Mouse (Mus musculus): Measurements from ENCODE around the gene Morc1.

Gene Morc1

GRCm38 (mm10) chr16:48474896-48475802 lies 44.1 kb downstream of the Morc1 start:
- no peak for DNase-seq (ENCODE audit: low read depth)

- no peak for DNase-seq (ENCODE audit: low read depth)
Measured at GRCm38 (mm10) chr16:48479266-48479848, 48.3 kb downstream of the Morc1 start.

- DNase-seq (ENCODE audit: low read depth) = no peak
Measured at GRCm38 (mm10) chr16:48516776-48517499, 85.9 kb downstream of the Morc1 start.

- no peak for DNase-seq (ENCODE audit: low read depth)
Measured at GRCm38 (mm10) chr16:48519569-48519968, 88.5 kb downstream of the Morc1 start.

GRCm38 (mm10) chr16:48537108-48537507 lies 106.1 kb downstream of the Morc1 start:
- no peak for DNase-seq (ENCODE audit: low read depth)

GRCm38 (mm10) chr16:48562290-48563080 lies 131.4 kb downstream of the Morc1 start:
- no peak for DNase-seq (ENCODE audit: low read depth)

- DNase-seq (ENCODE audit: low read depth) = peak; percentile 63
Measured at GRCm38 (mm10) chr16:48570354-48570753, 139.3 kb downstream of the Morc1 start.

- DNase-seq (ENCODE audit: low read depth) = peak; percentile 11
Measured at GRCm38 (mm10) chr16:48574072-48574471, 143.0 kb downstream of the Morc1 start.

GRCm38 (mm10) chr16:48574499-48574898 lies 143.5 kb downstream of the Morc1 start:
- DNase-seq (ENCODE audit: low read depth) = no peak

- peak; percentile 44 for DNase-seq (ENCODE audit: low read depth)
Measured at GRCm38 (mm10) chr16:48585369-48585768, 154.3 kb downstream of the Morc1 start.

- DNase-seq (ENCODE audit: low read depth) = no peak
Measured at GRCm38 (mm10) chr16:48594457-48594856, 163.4 kb downstream of the Morc1 start.

- no peak for DNase-seq (ENCODE audit: low read depth)
Measured at GRCm38 (mm10) chr16:48595216-48595615, 164.2 kb downstream of the Morc1 start.

GRCm38 (mm10) chr16:48603735-48604211 lies 172.7 kb downstream of the Morc1 start:
- DNase-seq (ENCODE audit: low read depth) = no peak

GRCm38 (mm10) chr16:48606476-48607038 lies 175.5 kb downstream of the Morc1 start:
- DNase-seq (ENCODE audit: low read depth) = no peak

GRCm38 (mm10) chr16:48608224-48608623 lies 177.2 kb downstream of the Morc1 start:
- no peak for DNase-seq (ENCODE audit: low read depth)

- no peak for DNase-seq (ENCODE audit: low read depth)
Measured at GRCm38 (mm10) chr16:48610866-48611265, 179.8 kb downstream of the Morc1 start.

GRCm38 (mm10) chr16:48611436-48611835 lies 180.4 kb downstream of the Morc1 start:
- no peak for DNase-seq (ENCODE audit: low read depth)

- no peak for DNase-seq (ENCODE audit: low read depth)
Measured at GRCm38 (mm10) chr16:48613783-48614182, 182.7 kb downstream of the Morc1 start.

GRCm38 (mm10) chr16:48620510-48620909 lies 189.5 kb downstream of the Morc1 start:
- DNase-seq (ENCODE audit: low read depth) = no peak

- DNase-seq (ENCODE audit: low read depth) = no peak
Measured at GRCm38 (mm10) chr16:48621019-48621418, 190.0 kb downstream of the Morc1 start.

GRCm38 (mm10) chr16:48623447-48623846 lies 192.4 kb downstream of the Morc1 start:
- peak; percentile 51 for DNase-seq (ENCODE audit: low read depth)
